Mouse (Mus musculus): ENCODE measurements around the gene Gm13119.
"Not testable (repeated sequence)": the region's sequence is repeated elsewhere in the genome, so short reads cannot be mapped to it uniquely, and the experiment has no call there.

Gene Gm13119

GRCm38 (mm10) chr4:144357642-144358041 is at the start of gene Gm13119:
Gm13119 (plus strand) TSS chr4:144357942.
- DNase-seq (ENCODE audit: low spot score in 2 of 2): not testable (repeated sequence)

- DNase-seq (ENCODE audit: low spot score in 2 of 2): not testable (repeated sequence)
Observed at GRCm38 (mm10) chr4:144312666-144313460, 44.9 kb upstream of the Gm13119 start.

DNA sequence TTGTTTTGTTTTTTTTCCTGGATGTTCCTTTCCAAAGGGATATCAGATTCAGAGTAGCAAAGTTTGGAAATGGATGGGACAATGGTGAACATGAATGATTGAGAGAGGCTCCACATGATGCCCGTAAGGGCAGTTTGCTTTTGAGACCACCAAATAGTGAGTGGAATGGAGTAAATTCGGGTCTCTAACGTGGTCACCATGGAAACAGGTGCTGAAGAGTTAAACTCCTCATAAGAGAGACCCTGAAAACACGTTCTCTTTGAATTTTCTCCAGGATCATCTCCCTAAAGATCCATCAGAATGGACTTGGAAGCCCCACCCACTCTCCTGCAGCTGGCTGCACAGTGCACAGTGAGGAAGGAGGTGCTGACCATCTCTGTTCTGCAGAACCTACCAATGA is 27.8 kb upstream of the Gm13119 start, which contains the start of gene Gm13128:
Gene Gm13128 (plus strand): TSS at position 301 of the 400 bp plus-strand sequence.
- DNase-seq (ENCODE audit: low spot score in 2 of 2): not testable (repeated sequence)

GRCm38 (mm10) chr4:144335856-144336255 is 21.9 kb upstream of the Gm13119 start:
- DNase-seq (ENCODE audit: low spot score in 2 of 2): not testable (repeated sequence)

DNA sequence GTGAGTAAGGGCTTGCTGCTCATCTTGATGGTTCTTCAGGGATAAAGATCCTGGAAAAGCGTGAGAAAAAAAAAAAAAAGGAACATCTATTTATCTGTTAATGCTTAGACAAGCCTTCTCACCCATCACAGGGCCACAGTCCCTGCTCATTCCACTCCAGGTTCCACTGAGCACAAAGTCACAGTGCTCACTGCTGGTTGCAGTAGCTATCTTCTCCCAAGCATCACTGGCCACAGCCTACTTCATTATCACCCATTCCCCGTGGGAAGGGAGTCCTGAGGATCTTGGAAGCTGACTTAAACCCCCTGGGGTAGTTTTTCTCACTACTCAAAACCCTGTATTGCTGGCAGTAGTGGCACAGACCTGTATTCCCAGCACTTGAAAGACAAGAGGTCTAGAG is 20.2 kb downstream of the Gm13119 start, which contains the start of gene Pramef20:
Gene Pramef20 (minus strand): TSS at position 23 of the 400 bp plus-strand sequence.
- no peak for DNase-seq (ENCODE audit: low spot score in 2 of 2)

DNA sequence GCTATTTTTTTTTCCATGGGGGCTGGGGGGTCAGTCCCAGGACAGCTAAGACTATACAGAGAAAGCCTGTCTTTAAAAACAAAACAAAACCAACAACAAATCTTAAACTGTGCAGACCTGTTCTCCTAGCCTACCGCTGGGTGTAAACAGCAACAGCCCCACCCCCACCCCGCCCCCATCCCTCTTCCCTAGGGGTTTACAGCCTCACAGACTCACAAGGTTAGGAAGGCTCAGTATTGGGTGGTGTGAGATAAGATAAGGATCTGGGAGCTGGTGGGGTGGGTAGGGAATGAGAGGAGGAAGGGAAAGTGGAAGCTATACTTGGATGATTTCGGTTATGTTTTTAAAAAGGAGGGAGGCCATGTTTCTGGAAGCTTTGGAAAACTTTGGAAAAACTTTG is 38.6 kb downstream of the Gm13119 start:
- no peak for DNase-seq (ENCODE audit: low spot score in 2 of 2)

DNA sequence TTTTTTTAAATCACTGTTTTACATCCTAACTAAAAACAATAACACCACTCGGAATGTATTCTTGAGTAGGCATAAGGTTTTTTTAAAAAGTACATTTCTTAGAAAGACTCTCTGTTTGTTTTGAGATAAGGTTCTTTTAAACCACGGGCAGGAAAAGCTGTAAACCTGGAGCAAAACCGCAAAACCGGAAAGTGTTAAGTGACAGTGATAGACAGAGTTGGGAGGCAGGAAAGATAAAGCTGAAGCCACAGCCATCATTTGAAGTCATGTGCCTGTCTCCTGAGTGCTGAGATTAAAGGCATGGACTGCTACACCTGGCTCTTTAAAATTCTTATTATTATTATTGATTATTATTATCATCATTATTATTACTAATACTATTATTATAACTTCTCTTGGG is 45.0 kb downstream of the Gm13119 start:
- DNase-seq (ENCODE audit: low spot score in 2 of 2): no peak

GRCm38 (mm10) chr4:144404456-144405086 is 46.8 kb downstream of the Gm13119 start:
- no peak for DNase-seq (ENCODE audit: low spot score in 2 of 2)

DNA sequence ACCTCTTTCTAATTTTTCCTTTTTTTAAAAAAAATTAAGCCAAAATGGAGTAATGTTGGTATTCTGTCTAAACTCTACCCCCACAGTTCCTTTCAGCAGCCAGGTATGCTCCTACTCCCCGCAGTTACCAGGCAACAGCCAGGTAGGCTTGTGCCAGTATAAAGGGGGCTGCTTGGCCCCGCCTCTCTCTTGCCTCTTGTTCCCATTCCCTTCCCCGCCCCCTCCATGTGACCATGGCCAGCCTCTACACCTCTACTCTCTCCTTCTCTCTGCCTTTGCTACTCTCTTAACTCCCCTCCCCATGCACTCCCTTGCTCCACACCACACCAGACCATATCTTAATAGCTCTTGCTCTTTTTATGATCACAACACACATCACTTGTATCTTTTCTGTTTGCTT is 48.5 kb downstream of the Gm13119 start:
- DNase-seq (ENCODE audit: low spot score in 2 of 2): no peak

DNA sequence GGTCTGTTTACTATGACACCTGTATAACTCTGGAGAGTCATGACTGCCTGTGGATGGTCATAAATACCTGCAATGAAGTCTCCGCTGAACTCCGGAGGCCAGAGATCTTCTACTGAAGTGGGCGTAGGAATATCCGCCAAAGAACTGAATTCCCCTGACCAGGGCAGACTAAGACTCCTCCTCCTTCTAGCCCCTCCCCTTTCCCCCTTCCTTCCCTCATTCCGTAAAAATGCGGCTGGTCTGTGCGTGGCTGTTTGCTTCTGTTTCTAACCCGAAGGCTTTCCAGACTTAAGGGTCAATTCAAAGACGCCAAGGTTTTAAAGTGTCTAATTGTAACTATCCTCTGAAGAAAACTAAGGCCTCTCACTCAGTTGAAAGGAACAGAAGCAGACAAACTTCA is 50.5 kb downstream of the Gm13119 start, which contains the start of gene Pramef12:
Gene Pramef12 (minus strand): TSS at position 175 of the 400 bp plus-strand sequence.
- no peak for DNase-seq (ENCODE audit: low spot score in 2 of 2)
